Mouse (Mus musculus) T-helper 17 cell (primary cell): Measurements from ENCODE around the gene Mroh8.

Source experiments
- in situ Hi-C, 2 experiments: fragments of 300-600 bp; cut with MboI, MseI; formaldehyde crosslinking; loops; 1 replicate in 1 of 2; 2 replicates in 1 of 2; pipeline ENCODE4 v1.15.1; 2025; ENCODE audit warnings: high pct_unique_total_duplicates in 2 of 2

Mroh8 gene

GRCm38 (mm10) chr2:157279416-157279800 lies at the start of gene Mroh8:
Gene Mroh8, minus strand, starts transcription at chr2:157279549.
- in situ Hi-C loops, result no loop called here

- in situ Hi-C loops, result no loop called here
These were observed 49.2 kb upstream of the Mroh8 start for GRCm38 (mm10) chr2:157328570-157328969.

- in situ Hi-C loops, result no loop called here
These were observed 48.8 kb upstream of the Mroh8 start for GRCm38 (mm10) chr2:157328106-157328505.

- in situ Hi-C loops, result no loop called here
These were observed 45.9 kb upstream of the Mroh8 start for GRCm38 (mm10) chr2:157325238-157325637.

GRCm38 (mm10) chr2:157322029-157322766 lies 42.8 kb upstream of the Mroh8 start:
- in situ Hi-C loops, result no loop called here

- in situ Hi-C loops, result no loop called here
These were observed 41.5 kb upstream of the Mroh8 start for GRCm38 (mm10) chr2:157320886-157321285.

- in situ Hi-C loops, result no loop called here
These were observed 40.8 kb upstream of the Mroh8 start for GRCm38 (mm10) chr2:157320135-157320534.

GRCm38 (mm10) chr2:157317220-157317619 lies 37.9 kb upstream of the Mroh8 start:
- in situ Hi-C loops, result no loop called here

- in situ Hi-C loops, result no loop called here
These were observed 37.1 kb upstream of the Mroh8 start for GRCm38 (mm10) chr2:157316358-157316933.

- in situ Hi-C loops, result no loop called here
These were observed 36.1 kb upstream of the Mroh8 start for GRCm38 (mm10) chr2:157315486-157315885.

- in situ Hi-C loops, result no loop called here
These were observed 35.0 kb upstream of the Mroh8 start for GRCm38 (mm10) chr2:157314310-157314709.

- in situ Hi-C loops, result no loop called here
These were observed 34.4 kb upstream of the Mroh8 start for GRCm38 (mm10) chr2:157313718-157314117.

- in situ Hi-C loops, result no loop called here
These were observed 31.8 kb upstream of the Mroh8 start for GRCm38 (mm10) chr2:157310963-157311637.

- in situ Hi-C loops, result no loop called here
These were observed 30.3 kb upstream of the Mroh8 start for GRCm38 (mm10) chr2:157309611-157310010.

- in situ Hi-C loops, result no loop called here
These were observed 29.0 kb upstream of the Mroh8 start for GRCm38 (mm10) chr2:157308273-157308917.

- in situ Hi-C loops, result no loop called here
These were observed 28.4 kb upstream of the Mroh8 start for GRCm38 (mm10) chr2:157307715-157308265.

- in situ Hi-C loops, result no loop called here
These were observed 27.0 kb upstream of the Mroh8 start for GRCm38 (mm10) chr2:157306091-157307032.

GRCm38 (mm10) chr2:157303096-157303495 lies 23.7 kb upstream of the Mroh8 start:
- in situ Hi-C loops, result no loop called here

- in situ Hi-C loops, result no loop called here
These were observed 20.7 kb upstream of the Mroh8 start for GRCm38 (mm10) chr2:157300051-157300450.

GRCm38 (mm10) chr2:157296105-157296689 lies 16.8 kb upstream of the Mroh8 start:
- in situ Hi-C loops, result no loop called here
